Mouse (Mus musculus) heart, adult 9 months (tissue): ENCODE results near the gene Olfr584.

Experiments
- DNase-seq, 2 experiments: peaks; one replicate each; pipeline ENCODE4 v3.0.0; 2022; ENCODE audit warnings: low spot score in 2 of 2

Gene Olfr584

DNA sequence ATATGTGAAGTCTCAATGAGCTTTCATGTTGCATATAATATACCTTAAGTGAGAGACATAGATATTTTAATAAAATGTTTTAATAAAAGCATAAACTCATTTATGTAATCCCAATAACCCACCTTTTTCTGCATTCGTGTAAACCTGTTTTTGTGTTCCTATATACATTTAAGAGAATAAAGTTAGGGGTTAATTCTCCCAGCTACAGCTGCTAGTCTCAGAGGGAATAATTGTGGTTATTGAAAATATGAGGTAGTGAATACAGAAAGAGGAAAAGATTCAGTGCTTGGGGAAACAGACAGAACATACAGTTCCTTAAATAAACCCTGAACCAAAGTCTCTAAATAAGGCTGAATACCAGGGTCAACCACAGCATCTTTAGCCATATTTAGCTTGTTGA, at the start of gene Olfr584:
Olfr584 (plus strand) TSS at position 301 of the 400 bp plus-strand sequence.
- no peak for DNase-seq

DNA sequence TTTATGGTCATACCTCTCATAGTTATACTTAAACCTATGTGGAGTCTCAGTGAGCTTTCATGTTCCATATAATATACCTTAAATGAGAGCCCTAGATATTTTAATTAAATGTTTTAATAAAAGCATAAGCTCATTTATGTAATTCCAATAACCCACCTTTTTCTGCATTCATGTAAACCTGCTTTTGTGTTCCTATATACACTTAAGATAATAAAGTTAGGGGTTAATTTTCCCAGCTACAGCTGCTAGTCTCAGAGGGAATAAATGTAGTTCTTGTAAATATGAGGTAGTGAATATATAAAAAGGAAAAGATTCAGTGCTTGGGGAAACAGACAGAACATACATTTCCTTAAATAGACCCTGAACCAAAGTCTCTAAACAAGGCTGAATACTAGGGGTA, 44.0 kb upstream of the Olfr584 start, which contains the start of gene Olfr582:
Olfr582 (plus strand) TSS at position 301 of the 400 bp plus-strand sequence.
- DNase-seq, result no peak

DNA sequence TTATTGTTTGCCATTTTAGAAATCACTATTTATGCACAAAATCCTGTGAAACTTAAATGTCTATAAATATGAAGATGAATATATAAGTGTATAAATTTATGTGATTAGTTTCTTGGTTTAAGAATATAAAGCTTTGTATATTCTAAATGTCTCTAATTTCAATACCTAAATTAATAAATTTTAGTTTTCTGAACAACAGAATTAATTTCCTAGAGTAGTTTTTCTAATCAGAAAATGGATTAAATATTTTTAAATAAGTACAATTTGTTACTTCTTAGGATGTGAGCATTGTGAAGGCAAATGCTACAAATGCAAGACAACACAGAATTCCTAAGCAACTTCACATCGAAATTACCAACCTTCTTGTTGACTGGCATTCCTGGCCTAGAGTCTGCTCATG, 30.7 kb upstream of the Olfr584 start, which contains the start of gene Olfr583:
Olfr583 (plus strand) TSS at position 301 of the 400 bp plus-strand sequence.
- DNase-seq, result no peak

DNA sequence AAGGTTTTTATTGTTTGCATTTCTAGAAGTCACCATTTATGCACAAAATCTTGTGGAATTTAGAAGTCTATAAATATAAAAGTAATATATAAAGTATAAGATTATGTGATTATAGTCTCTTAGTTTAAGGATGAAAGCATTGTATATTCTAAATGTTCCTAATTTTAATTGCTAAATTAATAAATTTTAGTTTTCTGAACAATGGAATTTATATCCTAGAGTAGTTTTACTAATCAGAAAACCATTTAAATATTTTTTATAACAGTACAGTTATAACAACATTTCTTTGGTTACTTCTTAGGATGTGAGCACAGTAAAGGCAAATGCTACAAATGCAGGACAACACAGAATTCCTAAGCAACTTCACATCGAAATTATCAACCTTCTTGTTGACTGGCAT, 15.7 kb downstream of the Olfr584 start, which contains the start of gene Olfr585:
Olfr585 (plus strand) TSS at position 301 of the 400 bp plus-strand sequence.
- DNase-seq, result no peak

DNA sequence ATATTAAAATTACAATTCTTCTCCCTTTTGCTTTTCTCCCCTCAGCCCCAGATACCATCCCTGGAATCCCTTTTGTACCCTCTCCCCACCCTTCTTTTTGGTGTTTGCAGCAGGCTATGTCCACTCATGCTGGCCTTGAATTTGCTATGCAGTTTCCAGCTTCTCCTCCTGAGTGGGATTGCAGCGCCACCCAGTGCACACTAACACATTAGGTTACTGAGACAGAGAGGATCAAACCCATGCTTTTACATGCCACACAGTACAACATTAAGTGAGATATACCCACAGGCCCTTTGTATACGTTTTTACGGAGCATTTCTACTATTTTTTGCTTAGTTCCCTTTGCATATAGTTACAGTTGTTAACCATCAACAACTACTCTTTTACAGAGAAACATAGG, 37.7 kb downstream of the Olfr584 start:
- DNase-seq, result no peak

DNA sequence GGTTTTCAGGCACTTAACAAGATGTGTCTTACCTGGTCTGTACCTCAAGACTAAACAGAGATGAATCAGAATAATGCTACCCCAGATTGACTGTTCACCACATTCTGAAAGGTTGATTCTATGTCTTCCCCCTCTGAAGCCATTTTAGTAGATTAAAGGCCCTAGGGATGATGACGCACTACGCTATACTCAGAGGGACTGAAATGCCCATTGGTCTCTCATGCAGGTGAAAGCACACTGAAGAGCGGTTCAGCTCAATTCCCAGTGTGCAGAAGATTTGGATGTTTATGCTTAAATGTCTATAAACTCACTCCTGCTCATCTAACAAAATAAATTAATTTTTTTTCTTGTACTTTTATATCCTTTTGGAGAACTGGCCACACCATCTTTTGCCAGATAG, 43.9 kb downstream of the Olfr584 start, which contains the start of gene Olfr586:
Olfr586 (minus strand) TSS at position 101 of the 400 bp plus-strand sequence.
- DNase-seq, result no peak
